ENCODE assay signal across 7 mouse cellular contexts in genomic region chr9:72985250-72986220, GRCm38 (mm10). TPM values are rescaled to one million over a fixed set of nuclear protein-coding genes. Genes with fewer than 3 reads are reported as not detected.
DNase-seq lines count a peak whose midpoint lies in the region; ATAC-seq lines count a peak whose summit lies in the region.

Ccpg1os (minus strand) TSS chr9:72985382.
Ccpg1 (plus strand) TSS chr9:72985429.

- peak within 1 kb of the TSS; percentile 77 for H3K4me2 ChIP-seq in embryonic facial prominence, embryonic 11.5 days (ENCODE audit: low read depth, low read length)
- H3K4me2 ChIP-seq in midbrain, embryonic 13.5 days (replicated peaks) = peak within 1 kb of the TSS; percentile 91

- WGBS in embryonic facial prominence, embryonic 11.5 days = under 1% methylated on average over 86 of the region's 88 CpGs
- under 1% methylated on average over 88 of the region's 88 CpGs for WGBS in limb, embryonic 10.5 days
- under 1% methylated on average over 88 of the region's 88 CpGs for WGBS in midbrain, embryonic 13.5 days

- no peaks in the 10 kb centered on the region for H3K27me3 ChIP-seq in embryonic facial prominence, embryonic 11.5 days (ENCODE audit: control insufficient read depth, insufficient read depth, low read length)
- H3K27me3 ChIP-seq in limb, embryonic 10.5 days (ENCODE audit: low read depth, poor library complexity, severe bottlenecking) = peaks cover 6% of the 10 kb centered on the region; the same call in 1 of the 2 replicates
- H3K27me3 ChIP-seq in midbrain, embryonic 13.5 days = no peaks in the 10 kb centered on the region

- DNase-seq in adrenal gland, postnatal 14 days = peak; percentile 98
- DNase-seq in embryonic facial prominence, embryonic 11.5 days (ENCODE audit: low spot score) = peak; percentile 98
- DNase-seq in kidney, adult 11 months = peak; percentile 98
- peak; percentile 98 for DNase-seq in limb, embryonic 10.5 days (ENCODE audit: low spot score)
- DNase-seq in spleen, adult 12 weeks (ENCODE audit: low spot score) = peak; percentile 88

- no peak within 1 kb of the TSS for H3K27ac ChIP-seq in embryonic facial prominence, embryonic 11.5 days (replicated peaks; ENCODE audit: low read depth, low read length)
- peak within 1 kb of the TSS; percentile 74 for H3K27ac ChIP-seq in limb, embryonic 10.5 days
- peak within 1 kb of the TSS; percentile 91 for H3K27ac ChIP-seq in midbrain, embryonic 13.5 days

- no peaks in the 10 kb centered on the region for H3K9me3 ChIP-seq in embryonic facial prominence, embryonic 11.5 days (replicated peaks; ENCODE audit: control insufficient read depth, low read length)
- no peaks in the 10 kb centered on the region for H3K9me3 ChIP-seq in limb, embryonic 10.5 days (replicated peaks)
- no peaks in the 10 kb centered on the region for H3K9me3 ChIP-seq in midbrain, embryonic 13.5 days

- peak within 1 kb of the TSS; percentile 69 for H3K9ac ChIP-seq in embryonic facial prominence, embryonic 11.5 days (replicated peaks; ENCODE audit: low read length)
- H3K9ac ChIP-seq in midbrain, embryonic 13.5 days (replicated peaks) = peak within 1 kb of the TSS; percentile 90

- peak; percentile 98 for ATAC-seq in embryonic facial prominence, embryonic 11.5 days (replicated peaks; ENCODE audit: insufficient number of reproducible peaks, low FRiP score, low TSS enrichment, low read depth)
- ATAC-seq in granulocyte monocyte progenitor cell, adult 5-6 weeks (replicated peaks; ENCODE audit: poor library complexity, severe bottlenecking) = peak; percentile 97
- ATAC-seq in midbrain, embryonic 13.5 days = peak; percentile 100

- no peaks in the 10 kb centered on the region for H3K4me1 ChIP-seq in embryonic facial prominence, embryonic 11.5 days (ENCODE audit: control insufficient read depth, insufficient read depth, low read length)
- H3K4me1 ChIP-seq in limb, embryonic 10.5 days = peaks cover 15% of the 10 kb centered on the region
- peaks cover 26% of the 10 kb centered on the region for H3K4me1 ChIP-seq in midbrain, embryonic 13.5 days (replicated peaks)

- H3K4me3 ChIP-seq in embryonic facial prominence, embryonic 11.5 days (ENCODE audit: low read depth, low read length) = peak within 1 kb of the TSS; percentile 58
- H3K4me3 ChIP-seq in limb, embryonic 10.5 days = peak within 1 kb of the TSS; percentile 67
- peak within 1 kb of the TSS; percentile 90 for H3K4me3 ChIP-seq in midbrain, embryonic 13.5 days (replicated peaks)

- H3K36me3 ChIP-seq in embryonic facial prominence, embryonic 11.5 days (replicated peaks; ENCODE audit: control insufficient read depth, insufficient read depth, low read depth, low read length) = no peaks in the 10 kb centered on the region
- no peaks in the 10 kb centered on the region for H3K36me3 ChIP-seq in limb, embryonic 10.5 days
- no peaks in the 10 kb centered on the region for H3K36me3 ChIP-seq in midbrain, embryonic 13.5 days

RNA-seq across cellular contexts. Expression of gene Ccpg1os, which starts in this region (rescaled TPM):
- total RNA-seq in adrenal gland, postnatal 14 days (2021) = 11.6 and 13.3 TPM in 2 replicates
- polyA plus RNA-seq in embryonic facial prominence, embryonic 11.5 days (2014; fragmentation: Nextera tagmentation; extraction: Ambion mirVana) = 12.7 and 16.7 TPM in 2 replicates
- total RNA-seq in granulocyte monocyte progenitor cell, adult 5-6 weeks (2014; fragmentation: Nextera tagmentation) = 11.3 and 24.2 TPM in 2 replicates
- total RNA-seq in granulocyte monocyte progenitor cell, adult 5-6 weeks (2017) = 4.4 and 11.3 TPM in 2 replicates
- polyA plus RNA-seq in limb, embryonic 10.5 days (2016; fragmentation: Nextera tagmentation; extraction: Ambion mirVana) = 12.9 and 13.3 TPM in 2 replicates
- polyA plus RNA-seq in midbrain, embryonic 13.5 days (2015; fragmentation: Nextera tagmentation; extraction: Ambion mirVana) = 26.2 and 28.8 TPM in 2 replicates

RNA-seq across cellular contexts. Expression of gene Ccpg1, which starts in this region (rescaled TPM):
- total RNA-seq in adrenal gland, postnatal 14 days (2021) = 92.7 and 97.7 TPM in 2 replicates
- 20.1 and 21.9 TPM in 2 replicates for polyA plus RNA-seq in embryonic facial prominence, embryonic 11.5 days (2014; fragmentation: Nextera tagmentation; extraction: Ambion mirVana)
- 27.1 and 35.0 TPM in 2 replicates for total RNA-seq in granulocyte monocyte progenitor cell, adult 5-6 weeks (2014; fragmentation: Nextera tagmentation)
- 39.2 and 42.6 TPM in 2 replicates for total RNA-seq in granulocyte monocyte progenitor cell, adult 5-6 weeks (2017)
- 9.9 and 11.3 TPM in 2 replicates for polyA plus RNA-seq in limb, embryonic 10.5 days (2016; fragmentation: Nextera tagmentation; extraction: Ambion mirVana)
- polyA plus RNA-seq in midbrain, embryonic 13.5 days (2015; fragmentation: Nextera tagmentation; extraction: Ambion mirVana) = 43.2 and 45.2 TPM in 2 replicates
